17 mouse cellular contexts compared by ENCODE assay signal in genomic region chr1:61939882-61940281, GRCm38 (mm10).
"Had no signal": no experiment of that assay in that cellular context is flagged by ENCODE, and none has a peak within 500 bp of the region (broad histone marks: within the 10 kb centered on the region; RNA-seq: fewer than 3 reads in every experiment).

No protein-coding gene starts in this region.

- H3K27me3 ChIP-seq: midbrain, embryonic 12.5 days; neural tube, embryonic 12.5 days; stomach, embryonic 15.5 days had no signal

- ATAC-seq: midbrain, embryonic 16.5 days had no signal

- H3K36me3 ChIP-seq: midbrain, embryonic 10.5 days; midbrain, embryonic 12.5 days; neural tube, embryonic 12.5 days; stomach, embryonic 15.5 days had no signal

- H3K9ac ChIP-seq: liver, embryonic 14.5 days; lung, embryonic 14.5 days; midbrain, embryonic 12.5 days; neural tube, embryonic 12.5 days; stomach, embryonic 15.5 days had no signal

- DNase-seq: lung, adult 18-20 months; lung, embryonic 14.5 days; lung, postnatal 10 days; lung, postnatal 4 days; midbrain, embryonic 14.5 days; right cerebral cortex, postnatal 14 days; thymus, adult 2 months; thymus, postnatal 25 days; thymus, postnatal 4 days had no signal

- H3K4me1 ChIP-seq: midbrain, embryonic 10.5 days; midbrain, embryonic 12.5 days; neural tube, embryonic 12.5 days; stomach, embryonic 15.5 days had no signal

- H3K9me3 ChIP-seq: stomach, embryonic 15.5 days had no signal

- H3K4me2 ChIP-seq: lung, embryonic 14.5 days; midbrain, embryonic 12.5 days; neural tube, embryonic 12.5 days; stomach, embryonic 15.5 days had no signal

- H3K4me3 ChIP-seq: midbrain, embryonic 10.5 days; midbrain, embryonic 12.5 days; myocyte; neural tube, embryonic 12.5 days; stomach, embryonic 15.5 days had no signal

- H3K27ac ChIP-seq: liver, embryonic 14.5 days; midbrain, embryonic 10.5 days; midbrain, embryonic 12.5 days; neural tube, embryonic 12.5 days; stomach, embryonic 15.5 days; stomach, postnatal 0 days had no signal
